Mouse (Mus musculus) thymus, postnatal 0 days (tissue): ENCODE results near the gene Tgfbr1. TPM values are rescaled to one million over a fixed set of nuclear protein-coding genes. Genes with fewer than 3 reads are reported as not detected.

Experiments
- DNase-seq: peaks from one replicate; pipeline ENCODE4 v3.0.0-alpha.2; 2015; ENCODE audit warnings: low spot score
- polyA plus RNA-seq: library from polyadenylated mRNA; unstranded; fragments of >200 nt; fragmentation: Nextera tagmentation; extraction: Ambion mirVana; gene quantifications from 2 replicates; pipeline ENCODE4 v1.2.1, GENCODE M21; 2015

Gene Tgfbr1
- polyA plus RNA-seq, 1 experiment from 2014 or later, result 25.7 TPM

GRCm38 (mm10) chr4:47420191-47420590 lies 67.2 kb downstream of the Tgfbr1 start:
- no peak for DNase-seq

DNA sequence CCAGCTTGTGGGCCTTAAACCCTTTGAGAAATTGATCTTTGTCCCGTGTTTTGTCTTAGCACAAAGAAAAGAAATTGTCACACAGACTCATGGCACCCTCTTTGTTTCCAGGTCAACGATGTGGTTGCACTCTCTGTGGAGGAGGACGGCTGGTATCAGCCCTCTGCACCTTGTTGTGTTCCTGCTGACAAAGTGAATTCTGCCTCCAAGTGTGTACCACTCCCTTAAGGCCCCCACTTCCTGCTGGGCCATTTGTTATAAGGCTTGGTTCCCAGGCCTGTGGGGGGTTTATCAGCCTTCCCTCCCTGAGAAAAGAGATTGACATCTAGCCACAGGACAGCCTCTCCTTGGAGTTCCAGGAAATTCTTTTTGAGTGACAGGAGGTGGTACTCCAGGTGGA lies 69.2 kb downstream of the Tgfbr1 start:
- DNase-seq, result no peak

- no peak for DNase-seq
These were observed 69.9 kb downstream of the Tgfbr1 start for GRCm38 (mm10) chr4:47422946-47423345.

DNA sequence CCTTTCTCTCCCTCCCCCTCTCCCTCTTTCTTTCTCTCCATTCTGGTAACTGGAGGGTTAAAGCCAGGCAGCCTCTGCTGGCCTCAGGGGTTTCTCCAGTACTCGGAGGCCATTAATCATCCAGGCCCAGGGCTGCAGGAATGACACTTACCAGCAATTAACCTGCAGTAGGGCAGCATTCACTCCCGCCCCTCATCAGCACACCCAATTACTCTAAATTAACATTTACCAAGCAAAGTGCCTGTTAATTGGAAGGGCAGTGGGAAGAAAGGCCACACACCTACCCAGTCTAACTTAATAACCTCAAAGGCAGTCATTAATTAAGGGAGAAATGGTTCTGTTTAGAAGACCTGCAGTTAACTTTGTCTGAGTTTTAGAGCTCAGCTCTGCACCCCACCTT lies 71.4 kb downstream of the Tgfbr1 start:
- DNase-seq, result no peak

DNA sequence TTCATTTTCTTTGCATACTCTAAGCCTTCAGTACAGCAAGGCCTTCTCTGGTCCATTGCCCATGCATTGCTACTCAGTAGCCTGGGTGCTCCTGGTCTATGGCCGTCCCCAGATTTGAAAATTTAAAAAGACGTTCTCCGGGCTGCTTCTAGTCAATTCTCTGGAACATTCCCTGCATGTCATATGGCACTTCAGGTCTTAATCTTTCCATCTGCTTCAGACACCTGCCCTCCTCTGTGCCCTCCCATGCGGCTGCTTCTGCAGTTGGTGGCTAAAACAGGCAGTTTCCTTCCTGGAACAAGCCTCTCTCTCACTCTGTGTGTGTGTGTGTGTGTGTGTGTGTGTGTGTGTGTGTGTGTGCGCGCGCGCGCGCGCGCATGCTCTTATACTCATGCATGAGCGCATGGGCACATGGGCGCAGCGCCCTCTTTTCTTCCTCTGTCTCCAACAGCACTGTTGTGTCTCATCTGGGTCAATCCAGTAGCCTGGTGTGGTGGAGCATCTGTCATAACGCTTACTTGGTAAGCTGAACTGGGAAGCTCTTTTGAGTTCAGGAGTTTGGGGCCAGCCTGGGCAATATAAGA lies 72.3 kb downstream of the Tgfbr1 start:
- peak; percentile 81 for DNase-seq

DNA sequence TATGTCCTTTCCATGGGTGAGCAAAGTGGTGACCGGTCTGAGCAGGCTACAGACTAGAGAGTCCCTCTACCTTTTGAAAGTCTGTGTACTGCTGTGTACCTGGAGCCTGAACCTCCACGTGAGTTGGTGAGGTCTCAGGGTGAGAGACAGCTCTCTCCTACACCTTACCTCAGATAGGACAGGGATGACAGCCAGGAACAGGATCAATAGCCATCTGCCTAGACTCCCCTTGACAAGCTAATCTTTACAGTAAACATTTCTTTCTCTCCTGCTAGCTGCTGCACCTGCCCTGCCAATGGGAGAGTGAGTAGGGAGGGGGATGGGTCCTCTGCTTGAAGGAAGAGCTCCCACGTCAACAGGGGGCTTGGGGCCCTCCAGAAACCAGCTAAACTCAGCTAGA lies 74.6 kb downstream of the Tgfbr1 start:
- no peak for DNase-seq

DNA sequence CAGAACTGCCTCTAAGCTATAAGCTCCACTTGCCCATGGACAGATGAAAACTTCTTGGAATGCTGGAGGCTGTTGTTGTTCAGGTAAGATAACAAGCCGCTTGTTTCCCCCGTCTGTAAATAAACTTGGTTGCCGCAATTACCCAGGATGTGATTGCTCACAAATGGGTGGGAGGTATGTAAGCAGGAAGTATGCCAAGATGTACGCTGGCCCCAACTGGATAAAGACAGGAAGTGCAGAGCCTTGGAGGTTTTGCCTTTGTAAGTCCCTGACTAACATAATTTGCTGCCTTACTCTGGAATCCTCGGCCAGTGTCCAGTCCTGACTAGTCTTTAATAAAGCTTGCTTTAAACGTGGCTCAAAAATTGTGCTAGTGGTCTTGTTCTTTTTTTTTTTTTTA lies 77.5 kb downstream of the Tgfbr1 start:
- peak; percentile 29 for DNase-seq

- no peak for DNase-seq
These were observed 78.1 kb downstream of the Tgfbr1 start for GRCm38 (mm10) chr4:47431081-47431480.

DNA sequence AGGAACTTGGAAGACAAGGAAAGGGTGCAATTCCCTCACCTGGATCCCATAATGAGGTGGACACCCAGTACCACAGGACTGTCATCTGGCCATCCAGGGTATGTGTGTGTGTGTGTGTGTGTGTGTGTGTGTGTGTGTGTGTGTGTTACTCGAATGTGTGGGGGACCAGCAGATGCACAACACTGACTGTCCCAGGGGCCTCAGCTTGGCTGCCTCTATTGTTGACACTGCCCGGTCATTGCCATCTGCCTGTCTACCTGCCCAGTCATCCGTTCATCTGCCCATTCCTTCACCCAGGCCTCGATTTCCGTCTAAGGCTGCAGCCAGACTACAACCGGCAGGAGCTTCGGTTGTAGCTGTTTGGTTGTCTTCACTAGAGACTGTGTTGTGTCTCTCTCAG lies 79.7 kb downstream of the Tgfbr1 start:
- no peak for DNase-seq

DNA sequence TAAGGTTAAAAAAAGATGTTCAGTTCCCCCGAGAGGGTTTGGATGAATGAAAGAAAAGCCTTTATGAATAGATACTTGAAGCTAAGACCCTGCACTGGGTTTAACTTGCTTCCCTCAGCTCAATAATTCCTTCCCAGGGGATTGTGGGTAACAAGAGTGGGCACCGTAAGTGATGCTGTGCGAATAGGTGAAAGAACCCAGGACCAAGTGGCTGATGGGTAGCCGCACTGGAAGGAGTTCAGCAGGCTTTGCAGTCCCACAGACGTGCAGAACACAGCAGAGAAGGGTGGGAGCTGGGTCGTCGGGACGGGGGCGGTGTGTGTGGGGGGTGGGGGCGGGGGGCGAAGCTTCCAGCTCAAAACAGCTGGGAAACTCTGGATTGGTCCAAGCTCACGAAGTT lies 82.1 kb downstream of the Tgfbr1 start:
- no peak for DNase-seq

DNA sequence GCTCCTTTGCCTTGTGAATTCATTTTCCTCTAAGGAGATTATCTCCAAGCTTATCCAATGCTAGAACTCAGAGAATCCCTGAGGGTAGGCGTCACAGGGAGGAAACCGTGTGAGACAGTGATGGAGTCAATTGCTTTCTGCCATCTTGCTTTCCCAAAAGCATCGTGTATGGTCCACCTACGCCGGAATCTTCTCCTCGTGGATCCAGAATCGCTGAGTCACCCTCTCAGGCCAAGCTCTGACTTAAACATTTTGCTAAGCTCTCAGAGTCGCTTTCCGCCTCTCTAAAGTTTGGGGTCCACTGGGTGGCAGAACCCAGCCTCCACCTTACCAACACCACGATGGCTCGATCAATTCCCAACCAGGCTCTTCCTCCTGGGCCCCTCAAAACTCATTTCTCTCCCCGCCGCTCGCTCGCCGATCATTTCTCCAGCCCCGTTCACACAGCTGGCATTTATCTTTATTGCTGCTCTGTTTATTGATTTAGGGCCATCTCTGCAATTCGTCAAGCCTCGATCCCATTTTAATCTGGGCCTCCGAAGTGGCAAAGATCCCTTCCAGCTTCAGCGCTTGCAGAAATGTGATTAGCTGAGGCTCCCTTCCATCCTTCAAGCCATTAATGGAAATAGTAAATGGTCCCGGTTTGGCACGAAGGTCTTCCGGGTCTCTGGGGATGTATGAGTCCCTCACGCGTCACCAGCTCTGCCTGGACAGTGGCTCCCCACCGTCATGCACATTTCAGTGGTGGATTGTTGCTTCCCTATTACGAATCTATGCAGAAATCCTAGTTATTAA lies 82.7 kb downstream of the Tgfbr1 start:
- DNase-seq, result no peak

- peak; percentile 86 for DNase-seq
These were observed 84.6 kb downstream of the Tgfbr1 start for GRCm38 (mm10) chr4:47437365-47438340.

- no peak for DNase-seq
These were observed 85.9 kb downstream of the Tgfbr1 start for GRCm38 (mm10) chr4:47438956-47439355.

- no peak for DNase-seq
These were observed 87.9 kb downstream of the Tgfbr1 start for GRCm38 (mm10) chr4:47440951-47441350.

GRCm38 (mm10) chr4:47448526-47448925 lies 95.5 kb downstream of the Tgfbr1 start:
- DNase-seq, result no peak

GRCm38 (mm10) chr4:47449116-47449515 lies 96.1 kb downstream of the Tgfbr1 start:
- peak; percentile 33 for DNase-seq

DNA sequence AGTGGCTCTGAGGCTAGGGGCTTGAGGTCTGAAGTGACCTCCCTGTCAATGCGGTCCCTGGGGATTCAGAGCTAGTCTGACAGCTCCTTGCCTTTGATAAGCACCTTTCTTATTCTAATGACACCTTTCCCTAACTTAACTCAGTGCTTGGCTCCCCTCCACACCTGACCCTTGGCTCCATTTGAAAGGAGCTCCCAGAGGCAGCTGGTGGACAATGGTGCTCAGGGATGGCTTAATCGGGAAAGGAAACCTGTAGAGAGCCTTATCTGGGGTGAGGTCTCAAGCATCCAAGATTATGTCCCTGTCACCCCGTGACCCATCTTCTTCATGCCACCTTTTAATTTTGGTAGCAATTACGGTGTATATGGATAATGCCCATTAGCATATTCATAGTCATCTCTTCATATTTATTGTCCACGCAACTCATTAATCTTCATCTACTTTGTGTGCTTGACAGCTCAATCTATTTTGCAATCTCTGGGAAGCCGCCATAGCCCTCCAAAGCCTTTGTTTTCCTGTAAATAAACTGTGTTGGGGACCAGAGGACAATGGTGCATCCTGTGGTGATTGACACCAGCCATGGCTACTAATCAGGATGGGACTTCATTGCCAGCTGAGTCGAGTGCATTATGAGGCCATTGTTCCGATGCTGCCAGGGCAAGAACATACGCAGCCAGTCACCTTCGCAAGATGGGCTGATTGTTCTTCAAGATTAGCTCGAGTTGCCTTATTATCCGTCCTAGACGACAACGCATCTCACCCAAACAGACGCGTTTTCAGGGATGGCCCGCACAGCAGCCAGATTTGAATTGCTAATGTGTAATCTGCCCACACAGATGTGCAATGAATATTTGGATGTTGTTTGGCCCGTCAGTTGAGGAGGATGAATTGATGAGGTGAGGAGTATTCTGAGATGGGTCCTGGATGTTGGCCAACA lies 96.8 kb downstream of the Tgfbr1 start:
- no peak for DNase-seq
